ENCODE assay signal across 8 mouse cellular contexts in genomic region chr10:128933976-128934721, GRCm38 (mm10). TPM values are rescaled to one million over a fixed set of nuclear protein-coding genes. Genes with fewer than 3 reads are reported as not detected.
DNase-seq lines count a peak whose midpoint lies in the region; ATAC-seq and TF ChIP-seq lines count a peak whose summit lies in the region.

No protein-coding gene starts in this region.

- peak overlapping the region; percentile 82 for H3K4me2 ChIP-seq in forebrain, embryonic 16.5 days (ENCODE audit: low read length)
- H3K4me2 ChIP-seq in liver, embryonic 13.5 days, result peak overlapping the region; percentile 46

- H3K4me3 ChIP-seq in E14TG2a.4 (replicated peaks; ENCODE audit: low read length), result peak overlapping the region; percentile 77
- H3K4me3 ChIP-seq in forebrain, embryonic 16.5 days (replicated peaks; ENCODE audit: low read length), result peak overlapping the region; percentile 49
- H3K4me3 ChIP-seq in liver, embryonic 13.5 days (replicated peaks), result peak overlapping the region; percentile 25

- peak; percentile 20 for DNase-seq in embryo, embryonic 11 days
- DNase-seq in embryo, embryonic 9.5 days (ENCODE audit: extremely low spot score), result no peak
- no peak for DNase-seq in liver, embryonic 13.5 days
- DNase-seq in thymus, postnatal 10 days (ENCODE audit: low spot score in 2 of 2), result no peak
- no peak for DNase-seq in kidney, postnatal 14 days

- H3K36me3 ChIP-seq in E14TG2a.4 (ENCODE audit: insufficient read depth, low read length), result no peaks in the 10 kb centered on the region
- H3K36me3 ChIP-seq in forebrain, embryonic 16.5 days (ENCODE audit: control insufficient read depth, insufficient read depth), result no peaks in the 10 kb centered on the region
- no peaks in the 10 kb centered on the region for H3K36me3 ChIP-seq in liver, embryonic 13.5 days

- WGBS in forebrain, embryonic 16.5 days, result 2% methylated on average over 21 of the region's 21 CpGs
- 5% methylated on average over 21 of the region's 21 CpGs for WGBS in liver, embryonic 13.5 days (ENCODE audit: insufficient replicate concordance)

- peak overlapping the region; percentile 50 for H3K9ac ChIP-seq in forebrain, embryonic 16.5 days (replicated peaks; ENCODE audit: low read depth, low read length)
- H3K9ac ChIP-seq in liver, embryonic 13.5 days, result no peak overlapping the region

- no peaks in the 10 kb centered on the region for H3K9me3 ChIP-seq in E14TG2a.4 (ENCODE audit: low read length)
- H3K9me3 ChIP-seq in forebrain, embryonic 16.5 days (ENCODE audit: control insufficient read depth, low read length), result no peaks in the 10 kb centered on the region
- no peaks in the 10 kb centered on the region for H3K9me3 ChIP-seq in liver, embryonic 13.5 days (replicated peaks)

- peaks cover 82% of the 10 kb centered on the region for H3K27me3 ChIP-seq in E14TG2a.4 (ENCODE audit: insufficient read depth, low read length)
- peaks cover 46% of the 10 kb centered on the region for H3K27me3 ChIP-seq in forebrain, embryonic 16.5 days (replicated peaks; ENCODE audit: control insufficient read depth, insufficient read depth, low read length)
- peaks cover 77% of the 10 kb centered on the region for H3K27me3 ChIP-seq in liver, embryonic 13.5 days

- ATAC-seq in forebrain, embryonic 16.5 days, result 0 out of 2 replicates have a peak, but pooled peaks have one; percentile 37
- ATAC-seq in liver, embryonic 13.5 days (ENCODE audit: low read depth), result no peak
- ATAC-seq in erythroid progenitor cell, adult 5-6 weeks (replicated peaks; ENCODE audit: low FRiP score, poor library complexity, severe bottlenecking), result no peak

- H3K27ac ChIP-seq in forebrain, embryonic 16.5 days (ENCODE audit: low read length), result no peak overlapping the region
- no peak overlapping the region for H3K27ac ChIP-seq in liver, embryonic 13.5 days

- TF ChIP-seq CTCF in E14TG2a.4 (conservative IDR thresholded peaks at IDR 0.05; ENCODE audit: low read length), result no peak

- H3K4me1 ChIP-seq in E14TG2a.4 (replicated peaks; ENCODE audit: low read depth, low read length), result peaks cover 22% of the 10 kb centered on the region
- peaks cover 12% of the 10 kb centered on the region for H3K4me1 ChIP-seq in forebrain, embryonic 16.5 days (replicated peaks; ENCODE audit: control insufficient read depth, insufficient read depth, low read length)
- 0 out of 2 replicates have a peak, but pooled peaks cover 8% of the 10 kb centered on the region for H3K4me1 ChIP-seq in liver, embryonic 13.5 days (replicated peaks)

RNA-seq across cellular contexts. Expression of gene Itga7, which starts 0.5 kb away (rescaled TPM):
- polyA plus RNA-seq in forebrain, embryonic 16.5 days (2015; fragmentation: Nextera tagmentation; extraction: Ambion mirVana), result 3.1 and 3.4 TPM in 2 replicates
- polyA plus RNA-seq in liver, embryonic 13.5 days (2015; fragmentation: Nextera tagmentation; extraction: Ambion mirVana), result 0.12 and 0.41 TPM in 2 replicates
- not detected in 2 replicates for total RNA-seq in erythroid progenitor cell, adult 5-6 weeks (2015; ENCODE audit: low replicate concordance)
- total RNA-seq in erythroid progenitor cell, adult 5-6 weeks (2017; ENCODE audit: low replicate concordance), result not detected in 2 replicates

RNA-seq across cellular contexts. Expression of gene Bloc1s1, which starts 10.3 kb away (rescaled TPM):
- 203 and 221 TPM in 2 replicates for polyA plus RNA-seq in forebrain, embryonic 16.5 days (2015; fragmentation: Nextera tagmentation; extraction: Ambion mirVana)
- 81.9 and 87.1 TPM in 2 replicates for polyA plus RNA-seq in liver, embryonic 13.5 days (2015; fragmentation: Nextera tagmentation; extraction: Ambion mirVana)
- total RNA-seq in erythroid progenitor cell, adult 5-6 weeks (2015; ENCODE audit: low replicate concordance), result 49.0 and 51.2 TPM in 2 replicates
- 15.5 and 37.2 TPM in 2 replicates for total RNA-seq in erythroid progenitor cell, adult 5-6 weeks (2017; ENCODE audit: low replicate concordance)

RNA-seq across cellular contexts. Expression of gene Rdh5, which starts 11.5 kb away (rescaled TPM):
- 8.6 and 12.3 TPM in 2 replicates for polyA plus RNA-seq in forebrain, embryonic 16.5 days (2015; fragmentation: Nextera tagmentation; extraction: Ambion mirVana)
- 10.5 and 10.6 TPM in 2 replicates for polyA plus RNA-seq in liver, embryonic 13.5 days (2015; fragmentation: Nextera tagmentation; extraction: Ambion mirVana)
- 11.7 TPM in 1 of 2 replicates, not detected in the other for total RNA-seq in erythroid progenitor cell, adult 5-6 weeks (2015; ENCODE audit: low replicate concordance)
- total RNA-seq in erythroid progenitor cell, adult 5-6 weeks (2017; ENCODE audit: low replicate concordance), result 20.1 TPM in 1 of 2 replicates, not detected in the other

RNA-seq across cellular contexts. Expression of gene Mettl7b, which starts 26.6 kb away (rescaled TPM):
- not detected in 2 replicates for polyA plus RNA-seq in forebrain, embryonic 16.5 days (2015; fragmentation: Nextera tagmentation; extraction: Ambion mirVana)
- polyA plus RNA-seq in liver, embryonic 13.5 days (2015; fragmentation: Nextera tagmentation; extraction: Ambion mirVana), result not detected in 2 replicates
- not detected in 2 replicates for total RNA-seq in erythroid progenitor cell, adult 5-6 weeks (2015; ENCODE audit: low replicate concordance)
- not detected in 2 replicates for total RNA-seq in erythroid progenitor cell, adult 5-6 weeks (2017; ENCODE audit: low replicate concordance)

RNA-seq across cellular contexts. Expression of gene Cd63, which starts 33.4 kb away (rescaled TPM):
- polyA plus RNA-seq in forebrain, embryonic 16.5 days (2015; fragmentation: Nextera tagmentation; extraction: Ambion mirVana), result 119 and 137 TPM in 2 replicates
- polyA plus RNA-seq in liver, embryonic 13.5 days (2015; fragmentation: Nextera tagmentation; extraction: Ambion mirVana), result 118 and 119 TPM in 2 replicates
- 57.4 and 85.1 TPM in 2 replicates for total RNA-seq in erythroid progenitor cell, adult 5-6 weeks (2015; ENCODE audit: low replicate concordance)
- 17.7 and 28.4 TPM in 2 replicates for total RNA-seq in erythroid progenitor cell, adult 5-6 weeks (2017; ENCODE audit: low replicate concordance)

Comparison
In these comparisons a context has a peak if more than half of its experiments do, and no peak if none do; other contexts are left out.
1. H3K4me3 ChIP-seq: peak in every context shown above with its lines; median percentile 77 in E14TG2a.4; 49 in forebrain, embryonic 16.5 days; 25 in liver, embryonic 13.5 days.